Mouse (Mus musculus) testis, adult 2 months (tissue): ENCODE data around the gene Lmx1a.

Experiments used
- CTCF ChIP-seq: fragments of 200-500 bp; IDR thresholded peaks from 2 replicates; pipeline ENCODE4 v1.5.1; 2012; ENCODE audit warnings: low read depth, mild to moderate bottlenecking, inconsistent platforms, low read length, moderate library complexity; ENCODE audit not compliant: control insufficient read depth, insufficient read depth, insufficient replicate concordance
- POLR2A ChIP-seq: fragments of 200-500 bp; IDR thresholded peaks from 2 replicates; pipeline ENCODE4 v1.6.1; 2012; ENCODE audit warnings: low read depth, mild to moderate bottlenecking, inconsistent platforms, low read length, moderate library complexity; ENCODE audit not compliant: control insufficient read depth

DNA sequence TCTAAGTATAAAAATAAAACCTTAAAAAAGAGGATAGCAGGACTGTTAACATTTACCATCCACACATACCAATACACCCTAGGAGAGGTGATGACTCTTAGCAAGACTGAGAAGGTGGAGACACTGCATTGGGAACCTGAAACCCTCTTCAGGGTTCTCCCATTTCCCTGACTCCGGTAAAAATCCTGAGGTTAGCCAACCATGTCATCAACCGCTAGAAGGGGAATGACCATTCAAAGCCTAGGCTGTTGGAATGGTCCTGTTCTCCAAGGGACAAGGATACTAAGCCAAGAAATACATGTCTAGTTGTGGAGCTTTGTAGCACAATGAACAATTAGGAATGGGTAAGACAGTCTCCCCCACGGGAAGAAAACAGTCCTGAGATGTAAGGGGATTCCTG lies 185.1 kb downstream of the Lmx1a start:
- no peak for TF ChIP-seq CTCF
- no peak for TF ChIP-seq POLR2A
